Mouse (Mus musculus): ENCODE data around the gene Hist1h2af. TPM values are rescaled to one million over a fixed set of nuclear protein-coding genes. Genes with fewer than 3 reads are reported as not detected.
"Not testable (repeated sequence)": the region's sequence is repeated elsewhere in the genome, so short reads cannot be mapped to it uniquely, and the experiment has no call there.

The Hist1h2af gene
- polyA plus RNA-seq, 1 experiment: 4,070 TPM

GRCm38 (mm10) chr13:23532262-23533075, 1.2 kb upstream of the Hist1h2af start:
- peak overlapping the region; percentile 82 for H3K27ac ChIP-seq (ENCODE audit: control insufficient read depth, insufficient read depth, low read length)
- WGBS: 22% methylated on average over 9 of the region's 9 CpGs
- no peak for TF ChIP-seq POLR2A (IDR thresholded peaks at IDR 0.05; ENCODE audit: control insufficient read depth, extremely low read depth, insufficient read depth, low read length, poor library complexity)
- no peak for TF ChIP-seq CTCF (IDR thresholded peaks at IDR 0.05; ENCODE audit: borderline replicate concordance, control insufficient read depth, extremely low read depth, insufficient read depth, low read length, poor library complexity)
- peak overlapping the region; percentile 5; the same call in 1 of the 2 replicates for H3K4me3 ChIP-seq (ENCODE audit: control insufficient read depth, insufficient read depth, low read length)
- H3K4me1 ChIP-seq (replicated peaks; ENCODE audit: control insufficient read depth, insufficient read depth, low read length): peaks cover 6% of the 10 kb centered on the region
- no peaks in the 10 kb centered on the region for H3K27me3 ChIP-seq (ENCODE audit: control insufficient read depth, insufficient read depth, low read length)
- no peak for DNase-seq
- no peaks in the 10 kb centered on the region for H3K36me3 ChIP-seq (ENCODE audit: control insufficient read depth, insufficient read depth, low read length)

GRCm38 (mm10) chr13:23534368-23535131, 844 bp downstream of the Hist1h2af start:
- Histone ChIP-seq H3K27ac (ENCODE audit: control insufficient read depth, insufficient read depth, low read length) (no peak overlapping the region; the same call in none of the 2 replicates), H3K36me3 (ENCODE audit: control insufficient read depth, insufficient read depth, low read length) (no peaks in the 10 kb centered on the region), H3K27me3 (ENCODE audit: control insufficient read depth, insufficient read depth, low read length) (no peaks in the 10 kb centered on the region), H3K4me3 (ENCODE audit: control insufficient read depth, insufficient read depth, low read length) (no peak overlapping the region), H3K4me1 (replicated peaks; ENCODE audit: control insufficient read depth, insufficient read depth, low read length) (peaks cover 6% of the 10 kb centered on the region)
- no peak for DNase-seq
- under 1% methylated on average over 15 of the region's 15 CpGs for WGBS
- TF ChIP-seq CTCF (IDR thresholded peaks at IDR 0.05; ENCODE audit: borderline replicate concordance, control insufficient read depth, extremely low read depth, insufficient read depth, low read length, poor library complexity) (no peak), POLR2A (IDR thresholded peaks at IDR 0.05; ENCODE audit: control insufficient read depth, extremely low read depth, insufficient read depth, low read length, poor library complexity) (no peak)

GRCm38 (mm10) chr13:23535137-23536075, 1.7 kb downstream of the Hist1h2af start, which contains the start of gene Hist1h3g:
Gene Hist1h3g (plus strand): TSS chr13:23535422.
- peak; percentile 92 for DNase-seq
- not testable (repeated sequence) for H3K36me3 ChIP-seq (ENCODE audit: control insufficient read depth, insufficient read depth, low read length); H3K4me1 ChIP-seq (replicated peaks; ENCODE audit: control insufficient read depth, insufficient read depth, low read length); H3K27me3 ChIP-seq (ENCODE audit: control insufficient read depth, insufficient read depth, low read length)
- peak; percentile 69; the same call in 1 of the 2 replicates for TF ChIP-seq POLR2A (IDR thresholded peaks at IDR 0.05; ENCODE audit: control insufficient read depth, extremely low read depth, insufficient read depth, low read length, poor library complexity)
- H3K4me3 ChIP-seq (ENCODE audit: control insufficient read depth, insufficient read depth, low read length): peak within 1 kb of the TSS; percentile 51
- peak within 1 kb of the TSS; percentile 80 for H3K27ac ChIP-seq (ENCODE audit: control insufficient read depth, insufficient read depth, low read length)
- under 1% methylated on average over 49 of the region's 62 CpGs for WGBS

- no peak overlapping the region for H3K27ac ChIP-seq (ENCODE audit: control insufficient read depth, insufficient read depth, low read length)
- H3K4me1 ChIP-seq (replicated peaks; ENCODE audit: control insufficient read depth, insufficient read depth, low read length): peaks cover 6% of the 10 kb centered on the region
- TF ChIP-seq POLR2A (IDR thresholded peaks at IDR 0.05; ENCODE audit: control insufficient read depth, extremely low read depth, insufficient read depth, low read length, poor library complexity) (no peak), CTCF (IDR thresholded peaks at IDR 0.05; ENCODE audit: borderline replicate concordance, control insufficient read depth, extremely low read depth, insufficient read depth, low read length, poor library complexity) (no peak)
- no peak for DNase-seq
- WGBS: 38% methylated on average over 7 of the region's 7 CpGs
- H3K36me3 ChIP-seq (ENCODE audit: control insufficient read depth, insufficient read depth, low read length): no peaks in the 10 kb centered on the region
- no peak overlapping the region for H3K4me3 ChIP-seq (ENCODE audit: control insufficient read depth, insufficient read depth, low read length)
- H3K27me3 ChIP-seq (ENCODE audit: control insufficient read depth, insufficient read depth, low read length): no peaks in the 10 kb centered on the region
Measured at GRCm38 (mm10) chr13:23536076-23536822, 2.5 kb downstream of the Hist1h2af start.

DNA sequence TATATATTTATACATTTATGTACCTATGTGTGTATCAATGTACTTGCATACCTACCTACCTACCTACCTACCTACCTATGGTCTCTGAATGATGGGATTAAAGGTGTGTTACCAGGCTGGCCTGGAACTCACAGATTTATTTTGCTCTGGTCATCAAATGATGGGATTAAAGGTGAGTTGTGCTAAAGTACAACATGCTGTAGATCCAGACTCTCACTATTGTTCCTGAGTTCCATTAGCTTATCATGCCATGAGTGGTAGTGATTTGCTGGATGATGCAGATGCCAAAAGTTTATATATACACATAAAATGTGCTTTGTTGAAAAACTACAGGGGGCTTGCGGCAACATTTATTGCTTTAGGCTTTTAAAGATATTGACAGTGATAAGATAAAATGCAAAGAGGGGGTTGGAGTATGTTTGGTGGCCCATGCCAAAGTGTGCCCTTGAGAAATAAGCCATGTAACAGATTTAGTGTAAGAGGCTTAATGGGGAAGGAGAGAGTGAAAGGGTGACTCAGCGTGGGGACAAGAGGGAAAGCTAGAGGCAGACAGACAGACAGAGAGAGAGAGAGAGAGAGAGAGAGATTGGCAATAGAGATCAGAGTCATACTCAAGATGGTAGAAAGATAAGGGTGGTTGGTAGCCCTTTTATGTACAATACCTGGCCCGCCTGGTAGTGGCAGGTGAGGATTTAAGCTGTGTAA, 3.5 kb downstream of the Hist1h2af start:
- no peak overlapping the region for H3K4me3 ChIP-seq (ENCODE audit: control insufficient read depth, insufficient read depth, low read length)
- no peak for TF ChIP-seq POLR2A (IDR thresholded peaks at IDR 0.05; ENCODE audit: control insufficient read depth, extremely low read depth, insufficient read depth, low read length, poor library complexity)
- TF ChIP-seq CTCF (IDR thresholded peaks at IDR 0.05; ENCODE audit: borderline replicate concordance, control insufficient read depth, extremely low read depth, insufficient read depth, low read length, poor library complexity): no peak
- WGBS: 56% methylated on average over 3 of the region's 3 CpGs
- H3K27me3 ChIP-seq (ENCODE audit: control insufficient read depth, insufficient read depth, low read length): no peaks in the 10 kb centered on the region
- H3K4me1 ChIP-seq (replicated peaks; ENCODE audit: control insufficient read depth, insufficient read depth, low read length): peaks cover 6% of the 10 kb centered on the region
- no peaks in the 10 kb centered on the region for H3K36me3 ChIP-seq (ENCODE audit: control insufficient read depth, insufficient read depth, low read length)
- H3K27ac ChIP-seq (ENCODE audit: control insufficient read depth, insufficient read depth, low read length): no peak overlapping the region
- DNase-seq: no peak
